Mouse (Mus musculus) mature B cell (primary cell): ENCODE results near the gene Nup85.

ENCODE experiments used
- in situ Hi-C: fragments of 300-500 bp; cut with MboI; formaldehyde crosslinking; loops from 2 replicates; pipeline ENCODE4 v1.14.3; 2019

Gene Nup85

DNA sequence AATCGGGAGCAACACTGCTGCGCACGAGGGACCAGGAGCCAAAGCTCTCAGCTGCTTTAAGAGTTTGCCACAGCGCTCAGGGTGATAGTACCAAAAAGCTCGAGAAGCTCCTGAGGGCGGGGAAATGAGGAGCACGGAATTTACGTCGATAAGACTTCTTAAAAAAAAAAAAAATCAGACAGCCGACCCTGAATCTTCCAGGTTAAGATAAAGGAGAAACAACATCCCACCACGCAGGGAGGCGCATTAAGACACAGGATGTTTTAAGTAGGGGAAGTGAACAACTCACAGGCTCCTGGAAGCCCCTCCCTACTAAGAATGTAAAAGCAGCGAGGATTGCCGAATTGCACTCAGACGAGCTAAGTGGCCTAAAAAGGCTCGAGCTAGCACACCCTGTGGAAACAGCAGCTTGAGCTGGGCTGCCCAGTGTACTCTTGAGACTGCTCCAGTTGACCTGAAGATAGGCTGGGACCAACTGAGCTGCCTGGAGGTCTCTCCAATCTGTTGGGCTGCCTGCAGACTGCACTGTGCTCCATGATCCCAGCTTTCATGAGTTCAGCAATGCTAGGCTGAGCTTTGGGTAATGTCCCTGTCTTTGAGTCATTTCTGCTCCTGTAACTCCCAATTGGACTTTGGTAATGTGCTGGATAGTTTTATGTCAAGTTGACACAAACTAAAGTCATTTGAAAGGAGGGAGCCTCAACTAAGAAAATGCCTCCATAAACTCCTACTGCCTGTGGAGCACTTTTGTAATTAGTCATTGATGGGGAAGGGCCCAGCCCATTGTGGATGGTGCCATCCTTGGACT lies 49.1 kb downstream of the Nup85 start:
- in situ Hi-C loops, result no loop called here

DNA sequence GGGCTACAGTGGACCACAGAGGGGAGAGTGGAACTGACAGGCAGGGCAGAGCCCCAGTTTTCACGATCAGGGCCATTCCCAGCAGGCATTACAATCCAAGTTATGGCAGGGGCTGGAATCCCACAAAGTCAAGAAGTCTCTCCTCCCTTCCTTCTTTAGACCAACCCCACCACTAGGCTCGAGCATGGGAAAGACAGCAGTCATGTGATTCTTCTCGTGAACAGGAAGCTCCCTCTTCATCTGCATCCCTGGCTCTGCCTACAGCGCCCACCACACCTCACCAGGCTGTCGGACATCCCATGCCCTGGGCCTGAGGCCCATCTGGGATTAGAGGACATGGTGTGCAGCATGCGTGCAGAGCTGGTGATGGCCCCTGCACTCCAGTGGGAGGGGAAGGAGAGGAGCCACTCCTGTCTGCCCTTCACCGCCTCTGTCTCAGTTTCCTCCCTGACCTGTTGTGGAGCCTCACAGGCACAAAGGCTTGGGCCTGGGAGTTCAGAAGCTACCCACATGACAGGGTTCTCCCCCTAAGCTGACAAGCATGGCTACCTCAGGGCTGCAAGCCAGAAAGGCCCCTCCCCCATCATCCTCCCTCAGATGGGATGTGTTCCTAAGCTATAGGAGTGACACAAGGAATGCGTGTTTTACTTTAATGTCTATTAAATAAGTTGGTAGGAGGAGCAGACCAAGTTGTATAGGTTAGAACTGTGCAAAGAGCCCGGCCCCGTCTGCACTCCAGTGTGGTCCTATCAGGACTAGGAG lies 50.3 kb downstream of the Nup85 start:
- in situ Hi-C loops, result no loop called here

DNA sequence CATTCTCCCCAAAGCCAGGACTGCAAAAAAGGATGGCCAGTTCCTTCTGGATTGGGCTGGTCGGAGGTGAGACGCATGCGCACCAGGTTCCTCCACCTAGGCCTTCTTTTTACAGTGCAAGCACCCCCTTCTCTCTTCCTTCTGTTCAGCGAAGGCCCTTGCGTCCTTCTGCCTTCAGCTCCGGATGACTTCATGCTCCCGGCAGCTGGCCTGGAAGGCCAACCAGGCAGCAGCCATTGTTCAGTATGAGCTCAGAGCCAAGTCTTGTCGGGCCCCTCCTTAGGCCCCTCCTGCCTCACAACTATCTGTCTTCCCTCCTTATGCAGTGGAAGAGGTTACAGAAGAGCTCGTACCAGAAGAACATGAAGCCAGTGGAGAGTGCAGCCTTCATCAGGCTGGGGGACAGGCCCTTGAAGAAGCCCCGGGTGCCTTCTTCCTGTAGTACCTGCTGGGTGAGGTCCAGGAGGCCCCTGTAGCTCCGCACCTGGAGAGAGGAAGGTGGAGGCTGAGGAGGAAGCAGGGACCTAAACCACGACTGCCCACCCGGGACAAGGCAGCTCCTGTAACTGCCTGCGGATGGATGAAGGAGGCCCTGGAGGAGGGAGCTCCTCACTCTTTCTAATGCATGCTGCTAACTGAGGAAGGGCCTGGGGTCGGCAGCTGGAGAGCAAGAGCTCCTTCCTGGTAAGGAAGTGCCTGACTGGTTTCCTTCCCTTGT lies 51.0 kb downstream of the Nup85 start:
- in situ Hi-C loops, result no loop called here

DNA sequence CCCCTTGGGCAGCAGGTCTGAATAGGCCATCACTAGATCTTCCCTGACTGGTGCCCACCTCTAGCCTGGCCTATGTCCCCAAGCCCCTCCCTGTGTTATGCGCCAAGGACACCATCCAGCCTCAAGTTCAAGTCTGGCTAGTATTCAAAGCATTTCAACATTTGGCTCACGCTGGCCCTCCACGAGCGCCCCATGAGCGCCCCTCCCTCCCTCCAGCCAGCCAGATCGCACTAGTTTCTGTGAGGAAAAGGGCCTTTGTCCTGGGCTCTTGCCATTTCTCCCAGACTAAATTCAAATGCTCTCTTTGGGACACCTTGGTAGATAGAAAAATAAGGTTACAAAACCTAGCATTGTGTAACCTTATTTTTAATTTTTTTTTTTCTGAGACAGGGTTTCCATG lies 51.6 kb downstream of the Nup85 start:
- in situ Hi-C loops, result no loop called here

DNA sequence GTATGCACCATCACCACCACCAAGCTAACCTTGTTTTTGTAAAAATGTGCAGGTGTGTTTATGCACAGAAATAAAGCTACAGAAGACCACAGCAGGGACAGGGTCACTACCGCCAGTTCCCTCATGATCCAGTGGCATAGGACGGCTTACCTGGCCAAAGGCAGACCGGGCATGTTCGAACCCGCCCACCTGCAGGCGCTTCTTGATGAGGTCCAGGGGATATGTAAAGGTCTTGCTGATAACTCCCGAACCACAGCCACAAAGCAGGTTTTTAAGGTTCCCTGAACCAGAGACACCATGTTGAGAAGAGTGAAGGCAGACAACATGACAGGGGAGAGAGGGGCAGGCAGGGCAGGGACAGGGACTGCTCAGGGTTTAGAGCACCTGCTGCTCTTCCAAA lies 52.1 kb downstream of the Nup85 start:
- in situ Hi-C loops, result no loop called here

DNA sequence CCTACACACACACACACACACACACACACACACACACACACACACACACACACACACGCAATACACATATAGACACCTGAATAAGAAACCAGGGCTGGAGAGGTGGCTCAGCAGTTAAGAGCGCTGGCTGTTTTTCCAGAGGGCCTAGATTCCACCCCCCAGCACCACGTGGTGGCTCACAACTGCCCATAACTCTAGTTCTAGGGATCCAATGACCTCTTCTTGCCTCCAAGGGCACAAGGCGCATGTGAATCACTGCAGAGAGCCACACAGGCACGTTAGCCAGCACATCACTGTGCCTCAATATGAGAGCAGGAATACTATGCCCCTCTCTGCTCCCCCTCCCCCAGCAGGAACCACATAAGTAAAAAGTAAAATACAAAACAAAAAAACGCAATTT lies 52.7 kb downstream of the Nup85 start:
- in situ Hi-C loops, result no loop called here

DNA sequence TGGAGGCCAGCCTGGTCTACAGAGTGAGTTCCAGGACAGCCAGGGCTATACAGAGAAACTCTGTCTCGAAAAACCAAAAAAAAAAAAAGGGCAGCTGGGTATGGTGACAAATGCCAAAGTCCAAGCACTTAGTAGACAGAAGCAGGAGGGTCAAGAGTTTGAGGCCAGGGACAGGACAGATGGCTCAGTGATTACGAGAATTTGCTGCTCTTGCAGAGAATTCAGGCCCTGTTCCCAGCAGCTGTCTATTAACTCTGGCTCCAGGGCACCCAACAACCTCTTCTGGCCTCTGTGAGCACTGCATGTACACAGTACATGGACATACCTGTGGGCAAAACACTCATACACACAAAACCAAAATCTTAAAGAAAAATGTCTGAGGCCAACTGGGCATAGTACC lies 53.8 kb downstream of the Nup85 start:
- in situ Hi-C loops, result no loop called here

DNA sequence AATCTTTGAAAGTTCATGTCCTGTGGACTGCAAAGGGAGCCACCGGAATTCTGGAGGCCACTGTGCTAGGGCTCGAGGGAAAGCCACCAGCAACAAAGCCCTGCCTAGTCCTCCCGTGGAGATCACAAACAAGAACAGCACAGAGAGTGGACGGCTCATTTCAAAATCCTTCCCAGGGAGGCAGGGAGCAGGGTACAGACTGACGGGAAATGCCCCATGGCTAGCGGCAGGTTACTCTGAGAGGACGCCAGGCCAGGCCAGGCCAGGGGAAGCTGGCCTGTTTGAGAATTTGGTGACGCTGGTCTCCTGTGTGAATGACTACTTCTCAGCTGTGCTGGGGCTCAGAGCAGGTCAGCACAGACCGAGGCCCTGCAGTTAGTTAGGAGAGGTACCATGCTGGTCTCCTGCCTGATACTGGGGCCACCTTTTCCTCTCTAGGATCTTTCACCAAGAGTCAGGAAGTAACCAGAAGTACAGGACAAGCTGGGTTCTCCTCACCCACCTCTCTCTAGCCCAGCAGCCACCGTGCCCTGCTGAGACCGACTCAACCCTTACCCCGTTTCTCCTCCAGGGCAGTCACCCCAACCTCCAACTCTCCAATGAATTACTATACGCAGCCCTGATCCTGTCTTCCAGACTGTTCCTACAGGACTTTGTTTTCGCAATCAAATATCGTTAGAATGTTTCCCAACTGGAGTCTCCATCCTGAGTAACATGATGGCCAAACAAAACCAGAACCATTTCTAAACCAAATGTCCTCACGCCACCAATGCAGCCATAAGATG lies 54.7 kb downstream of the Nup85 start:
- in situ Hi-C loops, result no loop called here

DNA sequence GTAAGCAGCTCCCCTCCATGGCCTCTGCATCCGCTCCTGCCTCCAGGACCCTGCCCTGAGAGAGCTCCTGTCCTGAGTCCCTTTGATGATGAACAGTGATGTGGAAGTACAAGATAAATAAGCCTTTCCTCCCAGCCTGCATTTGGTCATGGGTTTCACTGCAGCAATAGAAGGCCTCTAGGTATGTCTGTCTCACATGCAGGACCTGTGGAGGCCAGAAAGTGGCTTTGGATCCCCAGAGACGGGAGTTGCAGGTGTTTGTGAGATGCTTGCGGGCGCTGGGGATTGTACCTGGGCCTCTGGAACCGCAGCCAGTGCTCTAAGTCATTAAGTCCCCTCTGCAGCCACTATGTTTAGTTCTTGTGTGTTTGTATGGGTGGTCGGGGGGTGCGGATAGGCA lies 55.7 kb downstream of the Nup85 start:
- in situ Hi-C loops, result no loop called here

DNA sequence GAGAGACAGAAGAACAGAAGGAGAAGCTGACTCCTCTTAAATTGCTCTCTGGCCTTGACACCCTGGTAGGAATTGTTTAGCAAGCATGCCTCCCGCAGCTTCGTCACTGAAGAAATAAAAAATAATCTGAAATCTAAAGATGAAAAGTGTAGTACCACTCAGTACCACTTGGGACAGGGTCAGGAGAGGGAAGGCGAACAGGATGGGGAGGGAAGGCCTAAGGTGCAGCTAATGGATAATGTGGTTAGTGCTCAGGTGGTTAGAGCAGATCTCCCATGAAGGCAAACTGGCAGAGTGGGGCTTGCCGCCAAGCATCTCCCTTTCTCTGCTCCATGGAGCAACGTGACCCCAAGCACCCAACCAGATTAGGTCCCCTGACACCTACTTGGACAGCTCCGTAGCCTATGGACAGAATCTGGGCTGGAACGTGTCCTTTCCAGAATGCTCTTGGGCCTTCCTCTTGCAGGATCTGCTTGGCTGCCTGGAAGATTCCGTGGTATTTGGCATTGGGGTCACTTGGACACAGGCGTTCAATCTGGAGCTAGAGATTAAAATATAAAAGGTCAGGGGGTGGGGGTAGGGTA lies 59.3 kb downstream of the Nup85 start:
- in situ Hi-C loops, result no loop called here

DNA sequence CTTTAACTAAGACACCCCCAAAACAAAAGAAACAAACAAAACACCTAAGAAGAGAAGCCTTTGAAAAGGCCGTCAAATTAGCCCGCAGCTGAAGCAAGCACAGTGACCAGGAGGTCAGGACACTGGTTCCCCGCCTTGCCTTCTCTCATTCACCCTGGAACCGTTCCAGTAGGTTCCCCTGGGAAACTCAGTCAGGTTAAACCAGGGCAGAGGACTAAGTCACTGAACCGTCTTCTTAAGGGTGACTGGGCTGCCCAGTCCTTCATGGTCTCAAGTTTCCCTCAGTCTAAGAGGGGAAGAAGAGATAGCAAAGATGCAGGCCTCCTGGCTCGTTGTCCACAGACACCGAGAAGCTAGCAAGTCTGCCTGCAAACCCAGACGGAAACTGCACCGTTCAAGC lies 61.6 kb downstream of the Nup85 start:
- in situ Hi-C loops, result no loop called here

DNA sequence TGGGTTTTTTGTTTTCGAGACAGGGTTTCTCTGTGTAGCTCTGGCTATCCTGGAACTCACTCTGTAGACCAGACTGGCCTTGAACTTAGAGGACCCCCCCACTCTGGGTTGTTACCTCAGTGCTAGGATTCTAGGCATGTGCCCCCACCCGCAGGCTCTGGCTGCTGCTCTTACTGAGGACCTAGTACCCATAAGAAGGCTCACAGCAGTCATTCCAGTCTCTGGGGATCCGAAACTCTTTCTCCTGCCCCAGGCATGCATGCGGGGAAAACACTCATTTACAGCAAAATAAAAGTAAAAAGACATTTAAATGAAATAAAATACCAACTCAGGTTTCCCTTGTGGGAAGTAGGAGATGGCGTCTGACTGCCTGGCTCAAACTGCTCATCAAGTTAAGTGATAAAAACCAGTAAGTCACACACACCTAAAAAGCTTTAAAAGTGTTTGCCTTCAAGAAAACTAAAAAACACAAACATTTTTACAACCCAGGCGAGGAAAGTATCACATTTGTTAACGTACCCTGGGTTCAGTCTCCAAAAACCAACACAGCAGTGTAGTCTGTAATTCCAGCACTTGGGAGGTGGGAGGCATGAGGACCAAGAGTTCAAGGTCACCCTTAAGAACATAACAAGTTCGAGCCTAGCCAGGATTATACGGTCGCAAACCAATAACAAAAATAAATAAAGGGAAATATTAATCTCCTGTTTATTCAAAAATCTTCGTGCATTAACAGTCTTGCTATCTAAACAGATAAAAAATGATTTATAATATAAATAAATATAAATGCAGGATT lies 62.8 kb downstream of the Nup85 start:
- in situ Hi-C loops, result no loop called here

DNA sequence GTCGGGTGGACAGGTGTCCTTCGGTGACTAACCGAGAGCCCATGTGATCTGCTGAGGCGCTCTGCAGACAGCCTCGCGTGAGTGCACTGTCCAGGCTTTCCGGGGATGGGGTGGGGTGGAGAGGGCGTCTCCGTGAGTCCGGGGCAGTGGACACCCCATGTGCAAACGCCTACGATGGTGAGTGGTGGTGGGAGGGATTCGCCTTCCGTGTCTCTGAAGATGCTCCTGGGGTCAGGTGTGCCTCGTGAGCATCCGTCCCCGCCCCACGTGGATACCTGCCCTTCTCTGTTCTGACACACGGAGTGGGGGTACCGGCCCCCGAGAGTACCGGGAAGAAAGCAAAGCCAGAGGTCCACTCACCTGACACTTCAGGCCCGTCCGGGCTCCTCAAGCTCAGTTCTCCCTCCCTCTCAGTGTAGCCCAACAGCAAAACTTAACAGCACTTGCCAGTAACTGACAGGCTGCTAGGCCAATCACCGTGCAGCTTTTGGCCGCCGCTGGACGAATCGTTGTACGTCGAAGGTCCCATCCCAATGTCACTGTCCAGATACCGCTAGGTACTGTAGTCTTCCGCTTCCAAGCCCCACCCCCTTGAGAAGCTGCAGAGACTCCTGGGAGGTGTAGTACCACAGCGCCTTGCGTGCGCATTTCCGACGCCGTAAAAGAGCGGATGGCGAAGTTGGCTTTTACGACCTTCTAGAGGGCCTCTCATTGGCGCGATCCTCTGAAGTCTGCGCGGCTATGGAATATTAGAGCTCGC lies 63.7 kb downstream of the Nup85 start, which contains the start of gene Slc25a19:
Slc25a19 (minus strand) TSS at position 591 of the 760 bp plus-strand sequence.
- in situ Hi-C loops, result no loop called here

DNA sequence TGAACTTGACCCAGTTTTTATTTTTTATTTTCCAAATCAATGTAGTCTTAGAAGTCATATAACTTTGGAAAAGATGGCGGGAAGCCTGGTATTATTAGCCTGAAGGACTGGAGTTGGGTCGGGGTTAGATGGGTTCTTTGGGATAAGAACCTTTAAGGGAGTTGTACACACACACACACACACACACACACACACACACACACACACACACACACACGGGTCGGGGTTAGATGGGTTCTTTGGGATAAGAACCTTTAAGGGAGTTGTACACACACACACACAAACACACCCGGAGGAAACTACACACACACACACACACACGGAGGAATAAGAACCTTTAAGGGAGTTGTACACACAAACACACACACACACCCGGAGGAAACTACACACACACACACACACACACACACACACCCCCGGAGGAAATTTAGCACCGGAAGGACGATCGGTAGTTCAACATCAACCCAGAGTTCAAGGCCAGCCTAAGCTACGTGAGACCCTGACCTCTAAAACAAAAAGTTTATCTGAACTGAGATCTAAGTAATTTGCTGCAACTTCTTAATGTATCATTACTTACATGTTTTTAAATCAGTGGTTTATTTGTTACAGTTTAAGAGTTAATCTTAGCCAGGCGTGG lies 64.3 kb downstream of the Nup85 start:
- in situ Hi-C loops, result no loop called here

DNA sequence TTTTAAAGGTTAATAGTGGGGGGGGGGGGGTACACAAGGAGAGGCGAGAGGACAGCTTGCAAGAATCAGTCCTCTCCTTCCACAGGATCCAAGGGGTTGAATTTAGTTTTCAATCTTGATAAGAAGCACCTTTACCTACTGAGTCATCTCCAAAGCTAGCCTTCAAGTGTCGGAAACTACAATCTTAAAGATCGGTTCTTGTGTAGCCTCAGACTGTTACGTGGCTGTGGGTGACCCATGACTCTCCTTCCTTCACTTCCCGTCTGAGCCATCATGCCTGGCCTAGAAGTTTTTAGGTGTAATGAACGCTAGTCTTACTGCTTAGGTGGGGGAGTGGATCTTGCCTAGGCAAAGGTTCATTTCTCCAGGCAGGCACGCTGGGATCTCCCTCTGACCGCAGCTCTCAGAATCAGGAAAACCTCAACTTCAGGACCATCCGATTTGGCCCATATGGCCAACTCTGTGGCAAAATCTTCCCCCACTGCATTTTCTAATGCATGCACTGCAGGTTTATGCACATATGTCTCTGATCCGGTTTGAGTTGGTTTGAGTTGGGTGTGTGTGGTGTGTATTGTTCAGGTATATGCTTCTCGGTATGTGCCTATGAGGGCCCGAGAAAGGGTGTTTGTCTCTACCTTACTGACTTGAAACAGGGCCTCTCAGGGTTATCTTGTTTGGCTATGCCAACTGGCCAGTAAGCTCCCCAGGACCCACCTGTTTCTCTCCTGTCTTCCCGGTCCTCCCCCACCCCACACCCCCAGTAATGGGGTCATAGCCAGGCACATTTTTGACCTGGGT lies 65.7 kb downstream of the Nup85 start:
- in situ Hi-C loops, result no loop called here

DNA sequence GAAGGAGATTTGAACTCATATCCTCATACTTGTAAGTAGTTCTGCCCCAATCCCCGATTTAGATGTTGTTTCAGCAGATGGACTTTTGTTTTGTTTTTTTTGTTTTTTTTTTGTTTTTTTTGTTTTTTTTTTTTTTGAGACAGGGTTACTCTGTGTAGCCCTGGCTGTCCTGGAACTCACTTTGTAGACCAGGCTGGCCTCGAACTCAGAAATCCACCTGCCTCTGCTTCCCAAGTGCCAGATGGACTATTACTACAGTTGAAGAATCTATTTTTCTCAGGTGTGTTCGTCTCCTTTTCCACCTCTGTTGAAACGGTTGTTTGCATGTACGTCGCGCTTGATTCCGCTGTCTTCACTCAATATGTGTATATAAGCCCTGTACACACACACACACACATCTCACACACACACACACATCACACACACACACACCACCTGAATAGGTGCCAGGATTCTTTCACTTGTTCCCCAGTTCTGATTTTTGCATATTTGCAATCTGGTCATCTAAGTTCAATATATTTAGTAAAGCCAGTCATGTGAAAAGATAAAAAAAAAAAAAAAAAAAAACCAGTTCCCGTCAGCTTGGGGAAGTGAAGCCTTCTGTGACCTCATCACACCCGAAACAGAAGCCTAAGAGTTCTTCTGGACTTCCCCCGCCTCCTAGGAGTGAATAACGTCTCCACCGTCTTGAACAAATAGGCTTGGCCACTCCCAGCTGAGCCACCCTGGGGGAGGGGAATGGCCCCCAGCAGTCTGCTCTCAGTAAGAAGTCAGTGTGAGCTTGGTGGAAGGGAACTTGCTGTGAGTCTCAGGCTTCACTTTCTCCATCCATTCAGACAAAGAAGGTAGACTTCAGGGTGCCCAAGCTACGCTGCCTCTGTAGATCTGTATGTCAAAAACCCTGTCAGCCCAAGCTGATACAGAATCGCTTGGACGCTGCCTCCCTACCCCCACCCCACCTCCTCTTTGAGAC lies 66.6 kb downstream of the Nup85 start:
- in situ Hi-C loops, result no loop called here

DNA sequence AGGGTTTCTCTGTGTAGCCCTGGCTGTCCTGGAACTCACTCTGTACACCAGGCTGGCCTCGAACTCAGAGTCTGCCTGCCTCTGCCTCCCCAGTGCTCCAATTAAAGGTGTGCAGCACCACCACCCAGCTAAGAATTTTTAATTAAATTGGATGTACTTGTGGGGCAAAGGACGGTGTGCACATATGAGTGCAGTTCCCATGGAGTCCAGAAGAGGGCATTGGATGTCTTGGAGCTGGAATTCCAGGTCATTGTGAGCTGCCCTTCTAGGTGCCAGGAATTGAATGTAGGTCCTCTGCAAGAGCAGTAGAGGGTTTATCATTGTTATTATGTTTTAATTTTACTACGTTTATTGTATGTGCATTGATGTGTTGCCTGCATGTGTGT lies 67.3 kb downstream of the Nup85 start:
- in situ Hi-C loops, result no loop called here
